Mouse (Mus musculus): ENCODE results near the gene Fam216b.

Gene Fam216b

DNA sequence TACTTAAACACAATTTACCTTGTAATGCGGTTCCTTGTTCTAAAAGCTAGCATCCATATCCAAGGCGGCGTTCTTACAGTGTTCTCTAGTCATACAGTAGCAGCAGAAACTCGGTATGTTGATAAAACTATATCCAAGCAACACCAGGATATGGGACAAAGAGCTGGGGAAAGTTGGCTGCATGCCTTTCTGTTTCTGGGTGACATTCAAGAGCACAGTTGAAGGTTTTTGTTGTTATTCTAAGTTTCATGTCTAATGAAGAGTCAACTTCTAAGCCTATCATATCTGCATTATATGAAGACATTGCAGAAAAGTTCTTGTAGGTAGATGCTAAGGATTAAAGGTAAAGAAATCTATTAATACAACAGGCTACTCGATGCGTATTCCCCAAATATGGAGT, at the start of gene Fam216b:
TSS of gene Fam216b (minus strand) at position 101 of the 400 bp plus-strand sequence.
- DNase-seq (ENCODE audit: low read depth, low spot score) = no peak

DNA sequence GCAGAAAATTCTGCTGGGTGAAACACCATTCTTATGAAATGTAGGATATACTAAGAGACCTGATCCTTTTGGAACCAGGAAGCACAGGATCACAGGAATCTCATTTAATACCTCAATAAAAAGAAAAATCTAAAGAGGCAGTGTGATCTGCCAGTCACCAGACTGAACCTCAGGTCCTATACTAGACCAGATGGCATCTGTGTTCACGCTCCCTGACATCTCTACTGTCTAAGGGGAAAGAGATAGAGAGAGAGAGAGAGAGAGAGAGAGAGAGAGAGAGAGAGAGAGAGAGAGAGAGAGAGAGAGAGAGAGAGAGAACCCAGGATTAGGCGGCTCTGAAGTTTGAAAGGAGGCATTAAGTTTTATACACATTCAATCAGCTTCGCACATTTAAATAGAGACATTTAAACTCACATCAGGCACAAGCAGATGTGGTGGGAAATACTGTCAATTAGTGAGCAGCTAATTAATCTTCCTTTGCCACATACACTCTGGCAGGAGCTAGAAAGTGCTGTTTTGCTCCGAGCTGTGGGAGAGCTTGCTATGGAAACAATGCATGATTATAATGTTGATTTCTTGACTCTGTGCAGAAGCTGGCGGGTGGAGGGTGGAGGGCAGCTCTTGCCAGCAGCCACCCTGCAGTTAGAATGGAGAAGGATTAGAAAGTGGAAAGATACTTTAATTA, 43.7 kb upstream of the Fam216b start:
- DNase-seq (ENCODE audit: low read depth, low spot score) = no peak

DNA sequence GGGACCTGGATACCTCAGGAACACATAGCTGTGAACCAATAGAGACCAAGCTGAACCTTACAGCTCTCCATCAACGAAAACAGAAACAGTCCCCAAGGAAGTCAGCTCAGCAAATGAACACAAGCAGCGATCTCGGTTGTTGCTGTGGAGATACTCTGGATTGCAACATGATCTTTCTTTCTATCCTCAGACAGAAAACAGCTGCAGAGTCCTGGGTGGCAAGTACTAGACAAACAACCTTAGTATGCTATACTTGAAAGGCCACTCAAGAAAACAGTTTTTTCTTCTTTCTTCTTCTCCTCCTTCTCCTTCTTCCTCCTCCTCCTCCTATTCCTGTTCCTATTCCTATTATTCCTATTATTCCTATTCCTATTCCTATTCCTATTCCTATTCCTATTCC, 37.9 kb upstream of the Fam216b start:
- no peak for DNase-seq (ENCODE audit: low read depth, low spot score)

DNA sequence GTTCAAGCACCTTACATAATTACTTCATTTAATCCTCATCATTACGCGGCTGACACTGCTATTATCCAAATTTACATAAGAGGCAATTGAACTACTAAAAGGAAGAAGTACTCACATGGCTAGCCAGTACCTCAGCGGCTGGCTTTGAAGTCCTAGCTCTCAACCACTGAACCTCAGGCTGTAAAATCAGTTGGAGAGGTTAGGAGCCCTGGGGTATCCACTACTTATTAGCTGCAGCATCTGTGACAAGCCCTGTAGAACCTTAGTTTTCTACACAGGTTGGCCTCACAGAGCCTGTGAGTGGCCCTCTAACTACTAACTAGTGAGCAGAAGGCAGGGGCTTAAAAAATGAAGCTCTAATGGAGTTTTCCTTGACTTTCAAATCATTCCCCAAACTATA, 31.5 kb upstream of the Fam216b start:
- no peak for DNase-seq (ENCODE audit: low read depth, low spot score)

- DNase-seq (ENCODE audit: low read depth, low spot score) = no peak
These were observed 30.8 kb upstream of the Fam216b start for GRCm38 (mm10) chr14:78119449-78120200.

- no peak for DNase-seq (ENCODE audit: low read depth, low spot score)
These were observed 28.9 kb upstream of the Fam216b start for GRCm38 (mm10) chr14:78117671-78118070.

DNA sequence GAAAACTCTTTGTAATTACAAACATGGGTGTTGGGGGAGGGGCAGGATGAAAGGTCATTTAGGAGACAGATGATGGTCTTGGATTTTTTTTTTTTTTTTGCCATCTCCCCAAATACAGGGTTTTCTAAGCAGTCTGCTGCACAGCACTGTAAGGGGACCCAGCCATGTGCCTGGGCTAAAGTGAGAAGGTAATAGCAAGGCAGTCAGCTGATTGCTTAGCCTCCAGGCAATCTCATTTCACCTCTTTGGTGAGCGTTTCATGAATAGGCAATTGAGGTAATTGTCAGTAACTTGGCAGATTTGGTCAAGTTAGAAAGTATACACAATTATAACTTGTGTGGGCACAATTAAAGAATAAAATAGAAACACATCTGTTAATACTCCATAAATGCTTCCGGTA, 28.5 kb upstream of the Fam216b start:
- DNase-seq (ENCODE audit: low read depth, low spot score) = no peak

GRCm38 (mm10) chr14:78112466-78112865, 23.7 kb upstream of the Fam216b start:
- no peak for DNase-seq (ENCODE audit: low read depth, low spot score)

DNA sequence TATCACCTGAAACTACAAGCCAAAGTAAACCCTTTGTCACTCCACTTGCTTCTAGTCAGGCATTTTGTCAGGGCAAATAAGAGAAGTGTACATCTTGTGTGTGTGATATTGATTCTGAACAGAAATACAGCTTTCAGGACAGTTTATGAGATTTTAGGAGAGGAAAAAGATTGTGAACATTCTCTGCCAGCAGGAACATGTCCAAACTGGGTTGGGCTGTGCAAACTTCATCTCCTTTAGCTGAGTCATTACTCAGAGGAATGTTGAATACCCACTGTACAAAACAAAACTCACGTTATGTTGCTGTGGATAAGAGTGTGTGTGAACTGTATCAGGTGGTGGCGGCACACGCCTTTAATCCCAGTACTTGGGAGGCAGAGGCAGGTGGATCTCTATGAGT, 22.1 kb upstream of the Fam216b start:
- DNase-seq (ENCODE audit: low read depth, low spot score) = no peak

DNA sequence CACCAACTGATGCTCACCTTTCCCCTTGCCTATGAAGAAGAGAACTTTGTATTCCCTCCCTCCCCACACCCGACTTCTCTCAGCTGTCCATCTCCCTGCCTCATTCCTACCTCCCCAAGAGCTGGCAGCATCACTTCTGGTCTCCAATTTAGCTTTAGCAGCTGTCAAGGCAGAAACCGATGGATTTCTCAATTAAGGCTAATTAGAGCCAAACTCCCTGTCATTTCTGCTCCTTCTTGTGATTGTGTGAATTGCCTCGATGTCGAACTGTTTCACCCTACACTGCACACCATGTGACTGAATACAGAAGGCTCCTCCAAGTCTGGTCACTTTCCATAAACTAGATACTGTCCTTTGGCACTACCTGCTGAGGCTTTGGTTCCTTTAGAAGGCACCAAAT, 20.6 kb upstream of the Fam216b start:
- no peak for DNase-seq (ENCODE audit: low read depth, low spot score)

DNA sequence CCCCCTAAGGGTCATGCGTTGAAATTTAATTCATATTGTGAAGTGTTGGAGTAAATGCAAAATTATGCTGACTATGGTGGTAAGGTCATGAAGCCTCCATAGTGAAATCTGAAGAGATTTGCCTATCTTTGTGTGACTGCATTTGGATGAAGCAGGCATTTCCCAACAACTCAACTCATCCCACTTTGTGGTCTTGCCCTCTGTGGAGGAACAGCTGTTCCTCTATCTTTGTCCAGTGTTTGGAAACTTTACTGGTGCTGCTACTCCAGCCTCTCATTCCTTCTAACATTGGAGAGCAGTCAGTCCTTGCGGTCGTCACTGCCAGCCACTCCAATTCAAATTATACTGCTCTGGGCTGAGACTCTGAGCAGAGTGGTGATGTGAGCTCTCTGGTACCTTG, 19.6 kb upstream of the Fam216b start:
- no peak for DNase-seq (ENCODE audit: low read depth, low spot score)

- DNase-seq (ENCODE audit: low read depth, low spot score) = no peak
These were observed 784 bp upstream of the Fam216b start for GRCm38 (mm10) chr14:78089591-78089990.

DNA sequence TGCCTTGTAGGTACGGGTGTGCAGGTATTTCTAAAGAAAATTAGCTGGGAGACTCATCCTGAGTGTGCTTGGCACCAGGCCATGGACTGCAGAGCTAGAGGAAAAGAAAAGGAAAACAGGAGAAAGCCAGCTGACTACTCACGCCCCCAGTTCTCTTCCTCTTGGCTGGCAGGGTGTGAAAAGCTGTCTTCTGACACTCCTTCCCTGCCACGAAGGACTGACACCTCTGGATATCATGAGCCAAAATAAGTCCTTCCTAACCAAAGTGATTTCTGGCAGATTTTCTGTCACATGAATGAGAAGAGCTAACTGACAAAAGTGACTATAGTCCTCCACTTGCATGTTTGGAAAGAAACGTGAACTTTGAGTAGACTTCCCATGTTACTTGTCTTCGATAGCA, 5.3 kb downstream of the Fam216b start:
- no peak for DNase-seq (ENCODE audit: low read depth, low spot score)

- no peak for DNase-seq (ENCODE audit: low read depth, low spot score)
These were observed 11.3 kb downstream of the Fam216b start for GRCm38 (mm10) chr14:78077508-78077907.

GRCm38 (mm10) chr14:78065938-78066710, 22.7 kb downstream of the Fam216b start:
- no peak for DNase-seq (ENCODE audit: low read depth, low spot score)

- no peak for DNase-seq (ENCODE audit: low read depth, low spot score)
These were observed 26.3 kb downstream of the Fam216b start for GRCm38 (mm10) chr14:78062484-78062883.

DNA sequence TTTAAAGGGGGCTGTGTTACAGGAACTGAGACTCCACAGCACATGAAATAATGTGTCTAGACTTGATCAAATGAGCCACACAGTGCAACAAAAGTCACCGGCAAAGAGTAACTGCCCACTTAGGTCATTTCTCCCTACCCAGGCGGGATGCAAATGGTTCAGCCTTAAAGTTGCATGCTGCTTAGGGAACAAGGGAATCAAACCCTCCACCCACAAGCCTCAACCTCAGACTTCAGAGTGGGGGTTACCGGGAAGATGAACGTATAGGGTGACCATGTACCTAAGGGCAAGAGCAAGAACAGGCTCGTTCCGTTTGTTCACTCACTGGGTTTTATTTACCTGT, 28.2 kb downstream of the Fam216b start:
- no peak for DNase-seq (ENCODE audit: low read depth, low spot score)

GRCm38 (mm10) chr14:78059878-78060608, 28.8 kb downstream of the Fam216b start:
- no peak for DNase-seq (ENCODE audit: low read depth, low spot score)

DNA sequence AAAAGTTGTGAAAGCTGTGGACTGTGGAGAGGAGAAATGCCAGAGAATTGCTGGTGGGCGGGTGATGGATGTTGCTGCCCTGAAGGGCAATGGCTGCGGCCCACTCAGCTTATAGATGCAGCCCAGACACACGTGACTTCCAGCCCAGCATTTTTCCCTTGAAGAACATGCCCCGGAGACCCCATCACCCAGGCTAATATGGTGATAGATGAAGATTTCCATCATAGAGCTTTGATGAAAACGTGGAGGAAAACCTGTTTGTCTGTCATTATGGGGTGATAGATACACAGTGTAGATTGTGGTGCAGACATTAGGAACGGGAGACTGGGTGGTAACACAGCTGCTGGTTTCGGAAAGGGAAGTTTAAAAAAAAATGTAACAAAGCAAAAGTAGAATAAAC, 31.4 kb downstream of the Fam216b start:
- no peak for DNase-seq (ENCODE audit: low read depth, low spot score)

- DNase-seq (ENCODE audit: low read depth, low spot score) = peak; percentile 10
These were observed 32.4 kb downstream of the Fam216b start for GRCm38 (mm10) chr14:78056371-78056770.

GRCm38 (mm10) chr14:78048674-78049073, 40.1 kb downstream of the Fam216b start:
- no peak for DNase-seq (ENCODE audit: low read depth, low spot score)

DNA sequence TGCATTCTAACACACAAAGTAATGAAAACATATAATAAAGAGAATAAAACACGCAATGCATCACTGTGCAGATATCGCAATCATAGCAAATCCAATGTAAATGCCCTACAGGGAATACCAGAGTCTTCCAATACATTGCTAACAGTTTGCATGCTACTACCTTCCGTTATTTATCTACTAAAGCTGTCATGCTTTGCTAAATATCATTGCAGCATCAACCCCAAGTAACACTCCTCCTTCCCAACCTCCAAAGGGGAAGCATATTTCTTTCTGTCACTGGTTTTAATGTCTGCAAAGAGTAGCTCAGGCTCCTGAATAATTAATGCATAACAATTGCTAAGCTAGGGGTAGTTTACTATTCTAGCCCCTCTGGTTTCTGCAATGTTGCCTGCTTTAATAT, 40.5 kb downstream of the Fam216b start:
- no peak for DNase-seq (ENCODE audit: low read depth, low spot score)
